Mouse (Mus musculus): ENCODE measurements at regions not wholly inside any gene's neighbourhood (a gene's known extent, or its start where the extent isn't known, plus 50 kb on each side); places are given as distances from the start of the nearest gene placed in this dataset.
"Not testable (repeated sequence)": the region's sequence is repeated elsewhere in the genome, so short reads cannot be mapped to it uniquely, and the experiment has no call there.

GRCm38 (mm10) chrX:4440381-4440780 lies 69.9 kb downstream of the Btbd35f17 start:
- DNase-seq: peak; percentile 7
- H3K4me3 ChIP-seq; intact Hi-C loops (cut with DNase I); H3K27ac ChIP-seq: not testable (repeated sequence)

Data from gastrocnemius, adult 2 months (tissue).